8 mouse cellular contexts compared by ENCODE assay signal in genomic region chr14:23400777-23401469, GRCm38 (mm10).
DNase-seq lines count a peak whose midpoint lies in the region; ATAC-seq lines count a peak whose summit lies in the region.

No protein-coding gene starts in this region.

- no peak overlapping the region for H3K4me3 ChIP-seq in embryonic facial prominence, embryonic 11.5 days (ENCODE audit: low read depth, low read length)

- H3K9me3 ChIP-seq in embryonic facial prominence, embryonic 11.5 days (replicated peaks; ENCODE audit: control insufficient read depth, low read length): no peaks in the 10 kb centered on the region

- no peak overlapping the region for H3K27ac ChIP-seq in embryonic facial prominence, embryonic 11.5 days (replicated peaks; ENCODE audit: low read depth, low read length)

- no peaks in the 10 kb centered on the region for H3K27me3 ChIP-seq in embryonic facial prominence, embryonic 11.5 days (ENCODE audit: control insufficient read depth, insufficient read depth, low read length)
- H3K27me3 ChIP-seq in splenic B cell, adult 2 months (ENCODE audit: control insufficient read depth, insufficient read depth, low read length, poor library complexity, severe bottlenecking): no peaks in the 10 kb centered on the region

- H3K4me2 ChIP-seq in embryonic facial prominence, embryonic 11.5 days (ENCODE audit: low read depth, low read length): no peak overlapping the region

- no peaks in the 10 kb centered on the region for H3K4me1 ChIP-seq in embryonic facial prominence, embryonic 11.5 days (ENCODE audit: control insufficient read depth, insufficient read depth, low read length)

- no peak overlapping the region for H3K9ac ChIP-seq in embryonic facial prominence, embryonic 11.5 days (replicated peaks; ENCODE audit: low read length)

- peak; percentile 67; the same call in 1 of the 2 replicates for ATAC-seq in embryonic facial prominence, embryonic 11.5 days (replicated peaks; ENCODE audit: insufficient number of reproducible peaks, low FRiP score, low TSS enrichment, low read depth)
- peak; percentile 84 to 94 for ATAC-seq in hematopoietic stem cell, adult 5-6 weeks (replicated peaks in 1 of 2; ENCODE audit: insufficient read depth in 1 of 2, low FRiP score in 2 of 2, low TSS enrichment in 1 of 2, low read depth in 1 of 2, poor library complexity in 2 of 2, severe bottlenecking in 2 of 2)

- no peaks in the 10 kb centered on the region for H3K36me3 ChIP-seq in embryonic facial prominence, embryonic 11.5 days (replicated peaks; ENCODE audit: control insufficient read depth, insufficient read depth, low read depth, low read length)
- no peaks in the 10 kb centered on the region for H3K36me3 ChIP-seq in splenic B cell, adult 2 months (ENCODE audit: control insufficient read depth, insufficient read depth, low read length, poor library complexity, severe bottlenecking)

- peak; percentile 55 to 90 for DNase-seq in adrenal gland, adult (ENCODE audit: inconsistent age in 2 of 2, low spot score in 1 of 2)
- DNase-seq in adrenal gland, postnatal 4 days (ENCODE audit: low spot score in 2 of 2): no peak
- DNase-seq in adipocyte (ENCODE audit: low spot score): peak; percentile 83
- DNase-seq in embryonic facial prominence, embryonic 11.5 days (ENCODE audit: low spot score): peak; percentile 90
- peak; percentile 44 for DNase-seq in large intestine, adult 2 months (ENCODE audit: low read depth, low spot score)
- peak; percentile 63 for DNase-seq in lung, postnatal 14 days
- DNase-seq in splenic B cell, adult 2 months (ENCODE audit: low read depth, low spot score): peak; percentile 27

- WGBS in embryonic facial prominence, embryonic 11.5 days: 18% methylated on average over 6 of the region's 6 CpGs
- WGBS in large intestine, adult 2 months: 18% methylated on average over 6 of the region's 6 CpGs

Comparison
In these comparisons a context has a peak if more than half of its experiments do, and no peak if none do; other contexts are left out.
1. DNase-seq: peak in adrenal gland, adult (2 of 2), adipocyte (single experiment), embryonic facial prominence, embryonic 11.5 days (single experiment), large intestine, adult 2 months (single experiment), lung, postnatal 14 days (single experiment) and splenic B cell, adult 2 months (single experiment); none in adrenal gland, postnatal 4 days (0 of 2).